Mouse (Mus musculus) layer of hippocampus, adult 2 months (tissue): ENCODE measurements around the gene Nppa. TPM values are rescaled to one million over a fixed set of nuclear protein-coding genes. Genes with fewer than 3 reads are reported as not detected.

Experiments used
- DNase-seq, 2 experiments: peaks; one replicate each; pipeline ENCODE4 v3.0.0; 2022; ENCODE audit warnings: low spot score in 2 of 2
- H3K27ac ChIP-seq: fragments of 200-600 bp; 2 replicates; pipeline ENCODE4 v1.8.1; 2022
- H3K4me3 ChIP-seq: fragments of 200-600 bp; 2 replicates; pipeline ENCODE4 v1.8.1; 2022; ENCODE audit warnings: mild to moderate bottlenecking
- CTCF ChIP-seq: fragments of 200-600 bp; conservative IDR thresholded peaks from 2 replicates; pipeline ENCODE4 v1.8.1; 2022; ENCODE audit warnings: antibody characterized with exemption, mild to moderate bottlenecking, moderate library complexity
- total RNA-seq, 2 experiments: library from RNA; stranded (reverse); gene quantifications; 2 replicates each; pipeline ENCODE4 v1.2.3; 2021

The Nppa gene
- total RNA-seq, 2 experiments from 2014 or later, result not detected

DNA sequence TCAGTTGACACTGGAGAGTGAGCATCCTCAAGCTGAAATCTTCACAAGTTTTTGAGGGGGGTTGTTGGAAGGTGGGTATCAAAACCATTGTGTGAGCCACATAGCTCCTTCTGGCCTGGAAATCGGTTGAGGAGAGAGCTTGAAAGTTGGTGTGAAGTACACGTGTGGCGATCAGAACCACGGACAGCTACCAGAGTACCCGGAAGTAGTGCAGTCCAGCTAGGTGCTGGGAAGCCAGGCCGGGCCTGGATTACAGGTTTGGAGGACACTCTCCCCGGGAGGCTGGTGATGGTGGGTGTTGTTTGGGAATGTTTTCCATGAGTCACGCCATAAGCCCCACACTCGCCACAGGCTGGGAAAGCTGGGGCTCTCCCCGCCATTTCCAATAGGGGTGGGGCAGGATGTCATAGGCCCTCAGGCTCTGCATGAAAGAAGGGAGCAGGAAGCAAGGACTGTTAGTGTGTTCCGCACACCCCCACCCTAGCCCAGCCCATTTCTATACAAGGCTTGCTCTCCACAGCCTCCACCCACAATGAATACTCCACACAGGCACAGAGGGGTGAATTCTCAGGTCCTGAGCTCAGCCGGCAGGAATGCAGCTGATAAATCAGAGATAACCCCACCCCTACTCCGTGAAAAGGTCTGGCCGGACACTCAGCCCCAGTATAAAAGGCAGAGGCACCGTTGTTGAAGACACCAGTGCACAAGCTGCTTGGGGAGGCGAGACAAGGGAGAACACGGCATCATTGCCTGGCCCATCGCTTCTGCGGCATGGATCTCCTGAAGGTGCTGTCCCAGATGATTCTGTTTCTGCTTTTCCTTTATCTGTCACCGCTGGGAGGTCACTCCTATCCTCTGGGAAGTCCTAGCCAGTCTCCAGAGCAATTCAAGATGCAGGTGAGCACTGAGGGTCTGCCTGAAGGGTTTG lies 15.1 kb upstream of the Nppa start, which contains the start of gene Nppb:
TSS of gene Nppb (plus strand) at position 584 of the 928 bp plus-strand sequence.
- no peak for DNase-seq
- Histone ChIP-seq H3K4me3 (no peak within 1 kb of the TSS), H3K27ac (no peak within 1 kb of the TSS)
- no peak for TF ChIP-seq CTCF

DNA sequence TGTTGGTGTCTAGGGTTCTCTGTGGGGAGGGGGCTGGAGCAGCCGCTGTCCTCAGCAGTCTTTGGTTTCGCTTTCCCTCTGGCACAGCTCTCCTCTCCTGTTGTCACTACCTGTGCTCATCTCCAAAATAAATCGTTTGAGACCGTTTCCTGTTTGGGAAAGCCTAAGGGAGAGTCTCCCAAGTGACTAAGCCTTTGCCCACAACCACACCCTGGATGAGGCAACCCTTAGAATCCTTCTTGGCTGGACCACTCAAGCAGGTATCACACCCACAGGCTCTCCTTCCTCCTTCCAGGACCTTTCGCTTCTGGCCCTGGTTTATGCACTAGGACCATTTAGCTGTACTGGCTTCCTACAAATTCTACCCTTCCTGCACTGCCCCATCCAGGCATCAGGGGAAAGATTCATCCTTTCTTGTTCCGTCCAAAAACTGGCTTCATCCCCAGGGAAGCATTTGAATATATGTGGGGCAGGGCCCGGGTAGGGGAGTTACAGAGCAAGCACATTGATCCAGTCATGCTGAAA lies 6.9 kb upstream of the Nppa start:
- no peak for TF ChIP-seq CTCF
- Histone ChIP-seq H3K27ac (no peak overlapping the region), H3K4me3 (no peak overlapping the region)
- DNase-seq, result no peak

DNA sequence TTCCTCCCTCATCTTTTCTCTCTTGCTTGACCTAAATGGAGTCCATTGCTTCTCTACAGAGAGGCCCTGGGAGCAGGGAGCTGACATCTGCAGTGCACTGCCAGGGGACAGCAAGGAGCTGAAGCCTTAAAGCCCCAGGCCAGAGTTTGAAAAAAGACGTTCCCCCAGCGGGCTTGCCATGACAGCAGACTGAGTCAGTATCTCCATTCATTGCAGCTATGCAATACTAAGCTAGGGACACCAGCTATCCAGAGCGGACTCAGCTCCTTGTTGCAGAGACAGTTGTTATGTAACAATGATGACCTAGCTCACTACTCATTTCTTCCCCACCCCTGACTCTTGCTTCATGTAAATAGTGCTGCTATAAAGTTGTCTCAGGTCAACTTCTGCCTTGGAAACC lies 5.2 kb upstream of the Nppa start:
- no peak overlapping the region for H3K4me3 ChIP-seq
- TF ChIP-seq CTCF, result no peak
- DNase-seq, result no peak
- H3K27ac ChIP-seq, result no peak overlapping the region

DNA sequence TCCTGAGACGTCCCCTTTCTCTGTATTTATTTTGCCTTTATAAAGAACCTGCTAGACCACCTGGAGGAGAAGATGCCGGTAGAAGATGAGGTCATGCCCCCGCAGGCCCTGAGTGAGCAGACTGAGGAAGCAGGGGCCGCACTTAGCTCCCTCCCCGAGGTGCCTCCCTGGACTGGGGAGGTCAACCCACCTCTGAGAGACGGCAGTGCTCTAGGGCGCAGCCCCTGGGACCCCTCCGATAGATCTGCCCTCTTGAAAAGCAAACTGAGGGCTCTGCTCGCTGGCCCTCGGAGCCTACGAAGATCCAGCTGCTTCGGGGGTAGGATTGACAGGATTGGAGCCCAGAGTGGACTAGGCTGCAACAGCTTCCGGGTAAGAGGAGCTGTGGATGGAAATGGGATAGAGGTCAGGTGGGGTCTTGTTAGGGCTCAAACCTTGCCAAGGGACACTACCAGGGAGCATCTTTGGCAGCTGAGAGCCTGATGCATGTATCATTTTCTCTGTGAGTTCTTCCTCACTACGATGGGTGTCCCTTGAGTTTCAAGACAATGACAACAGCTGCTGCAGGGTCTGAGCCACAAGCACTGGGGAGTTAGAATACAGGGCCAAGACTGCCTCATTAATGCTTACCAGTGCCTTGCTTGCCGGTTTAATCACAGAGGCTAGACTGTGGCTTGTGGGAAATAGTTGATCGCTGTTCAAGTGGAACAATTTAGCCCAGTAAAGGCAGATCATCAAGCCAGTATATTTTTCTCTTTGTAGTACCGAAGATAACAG lies 679 bp downstream of the Nppa start:
- TF ChIP-seq CTCF, result no peak
- no peak for DNase-seq
- H3K27ac ChIP-seq, result no peak overlapping the region

DNA sequence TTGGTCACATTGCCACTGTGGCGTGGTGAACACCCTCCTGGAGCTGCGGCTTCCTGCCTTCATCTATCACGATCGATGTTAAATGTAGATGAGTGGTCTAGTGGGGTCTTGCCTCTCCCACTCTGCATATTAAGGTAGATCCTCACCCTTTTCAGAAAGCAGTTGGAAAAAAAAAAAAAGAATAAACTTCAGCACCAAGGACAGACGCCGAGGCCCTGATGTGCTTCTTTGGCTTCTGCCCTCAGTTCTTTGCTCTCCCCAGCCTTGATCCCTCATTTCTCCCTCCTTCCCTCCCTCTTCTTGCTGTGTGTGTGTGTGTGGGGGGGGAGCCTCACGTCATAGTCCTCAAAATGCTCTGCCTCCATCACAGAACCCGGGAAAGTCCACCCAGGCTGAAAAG lies 1.3 kb downstream of the Nppa start:
- Histone ChIP-seq H3K4me3 (no peak overlapping the region), H3K27ac (no peak overlapping the region)
- 0 out of 2 replicates have a peak, but pooled peaks have one; percentile 0 for TF ChIP-seq CTCF
- DNase-seq, result no peak

More for the DNA sequence above, 679 bp downstream of the Nppa start:
- no peak overlapping the region for H3K4me3 ChIP-seq

DNA sequence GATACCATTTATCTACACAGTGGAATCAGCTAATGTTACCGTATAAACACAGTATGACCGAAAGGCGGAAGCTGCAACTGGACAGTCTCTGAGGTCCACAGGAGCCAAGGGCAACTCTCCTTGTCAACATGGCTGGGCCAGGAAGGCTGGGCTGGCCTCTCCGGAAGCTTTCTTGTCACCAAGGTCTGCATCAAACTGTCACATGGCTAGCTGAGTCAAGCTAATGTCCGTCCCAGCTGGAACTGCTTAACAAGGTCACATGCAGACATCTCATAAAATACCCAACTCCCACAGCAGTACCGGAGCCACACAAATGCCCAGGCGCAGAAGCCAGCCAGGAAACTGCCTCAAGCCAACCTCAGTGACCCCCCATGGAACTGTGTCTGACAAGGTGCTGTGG lies 3.8 kb downstream of the Nppa start:
- no peak for DNase-seq
- no peak overlapping the region for H3K4me3 ChIP-seq
- no peak for TF ChIP-seq CTCF

DNA sequence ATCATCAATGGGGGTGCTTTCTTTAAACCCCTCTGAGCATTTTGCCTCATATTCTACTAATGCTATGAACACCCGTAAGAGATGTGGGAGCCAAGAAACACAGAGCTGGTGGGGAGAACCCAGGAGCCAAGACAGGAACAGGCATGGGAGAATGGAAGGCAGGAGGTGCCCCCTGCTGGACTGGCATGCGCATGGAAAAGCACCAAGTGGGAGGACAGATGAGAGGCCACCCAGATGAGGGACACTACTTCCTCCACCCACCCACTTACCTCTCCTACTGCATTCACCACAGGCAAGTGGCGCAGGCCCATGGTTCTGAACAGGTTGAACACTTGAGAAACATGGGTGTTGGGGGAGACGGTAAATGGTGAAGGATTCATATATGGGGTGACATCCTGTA lies 7.9 kb downstream of the Nppa start:
- Histone ChIP-seq H3K4me3 (no peak overlapping the region), H3K27ac (no peak overlapping the region)
- peak; percentile 86 for TF ChIP-seq CTCF
- DNase-seq, result peak; percentile 63 to 75

More for the DNA sequence above, 3.8 kb downstream of the Nppa start:
- H3K27ac ChIP-seq, result no peak overlapping the region

DNA sequence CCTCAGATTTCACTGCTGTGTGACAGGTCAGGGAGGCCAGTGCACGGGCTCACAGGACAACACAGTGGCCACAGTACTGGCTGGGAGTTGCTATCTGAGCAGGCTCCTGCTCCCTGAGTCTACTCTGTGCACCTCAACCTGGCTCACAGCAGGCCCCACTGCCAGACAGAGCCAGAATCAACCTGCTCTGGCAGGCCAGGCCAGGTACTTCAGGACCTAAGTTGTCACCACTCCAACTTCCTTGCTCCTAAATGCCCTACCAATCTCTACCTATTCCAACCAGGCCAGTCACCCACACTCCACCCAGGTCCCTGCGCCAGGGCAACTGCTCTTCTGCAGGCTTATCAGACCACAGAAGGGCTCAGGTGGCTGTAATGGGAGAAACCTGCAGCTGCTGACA lies 9.1 kb downstream of the Nppa start:
- no peak overlapping the region for H3K4me3 ChIP-seq
- TF ChIP-seq CTCF, result no peak
- H3K27ac ChIP-seq, result no peak overlapping the region
- no peak for DNase-seq

DNA sequence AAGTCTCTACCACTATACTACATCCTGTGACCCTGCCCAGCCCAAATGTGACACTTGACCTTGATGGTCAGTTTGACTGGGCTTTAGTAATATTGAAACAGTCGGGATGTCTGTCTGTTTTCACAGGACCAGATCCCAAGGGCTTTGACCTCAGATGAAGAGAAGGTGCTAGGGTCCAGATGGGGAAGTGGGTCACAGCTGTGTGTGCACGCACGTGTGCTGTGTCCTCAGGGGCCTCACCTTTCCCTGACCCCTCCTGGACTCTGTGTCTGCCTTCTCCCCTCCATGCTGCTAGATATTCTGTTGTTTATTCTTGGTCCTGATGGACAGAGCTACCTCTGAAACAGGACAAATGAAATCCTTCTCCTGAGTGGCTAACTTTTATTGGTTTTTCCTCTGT lies 10.8 kb downstream of the Nppa start:
- Histone ChIP-seq H3K4me3 (no peak overlapping the region), H3K27ac (no peak overlapping the region)
- TF ChIP-seq CTCF, result no peak
- DNase-seq, result no peak

DNA sequence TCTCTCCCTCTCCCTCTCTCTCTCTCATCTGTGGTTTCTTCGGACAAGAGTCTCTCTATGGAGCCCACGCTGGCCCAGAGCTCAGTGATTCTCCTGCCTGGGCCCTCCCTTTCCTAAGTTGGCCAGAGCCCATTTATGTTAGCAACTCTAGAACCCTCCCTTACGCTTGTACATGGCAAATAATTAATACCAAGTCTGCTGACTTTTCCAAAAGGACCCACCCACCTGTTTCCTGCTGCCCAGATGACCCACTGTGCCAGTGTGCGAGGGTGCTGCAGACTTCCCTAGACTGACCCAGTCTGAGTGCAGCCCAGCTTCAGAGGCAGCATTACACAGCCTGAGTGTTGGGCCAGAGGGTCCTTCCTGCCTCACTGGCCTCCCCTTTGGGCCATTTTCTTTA lies 11.7 kb downstream of the Nppa start:
- DNase-seq, result no peak
- Histone ChIP-seq H3K27ac (no peak overlapping the region), H3K4me3 (no peak overlapping the region)
- TF ChIP-seq CTCF, result no peak

DNA sequence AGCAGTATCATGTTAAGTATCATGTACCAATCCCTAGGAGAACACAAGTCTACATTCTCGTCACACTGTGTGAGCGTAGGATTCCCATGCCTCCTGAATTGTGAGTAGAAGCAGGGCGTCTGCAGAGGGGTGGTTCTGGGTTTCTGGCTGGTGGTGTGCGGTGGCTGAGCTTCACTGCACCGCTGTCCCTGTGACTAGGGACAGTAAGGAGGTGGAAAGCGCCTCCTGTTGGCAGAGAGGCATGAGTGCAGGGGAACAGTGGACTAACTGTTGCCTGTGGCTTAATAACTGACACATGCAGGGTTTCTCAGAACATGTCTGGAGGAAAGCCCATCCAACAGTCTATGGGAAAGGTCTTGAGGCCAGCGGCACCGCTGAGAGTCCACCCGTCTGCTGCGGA lies 14.9 kb downstream of the Nppa start:
- H3K27ac ChIP-seq, result no peak overlapping the region
- H3K4me3 ChIP-seq, result no peak overlapping the region
- peak; percentile 72 for TF ChIP-seq CTCF
- DNase-seq, result no peak

DNA sequence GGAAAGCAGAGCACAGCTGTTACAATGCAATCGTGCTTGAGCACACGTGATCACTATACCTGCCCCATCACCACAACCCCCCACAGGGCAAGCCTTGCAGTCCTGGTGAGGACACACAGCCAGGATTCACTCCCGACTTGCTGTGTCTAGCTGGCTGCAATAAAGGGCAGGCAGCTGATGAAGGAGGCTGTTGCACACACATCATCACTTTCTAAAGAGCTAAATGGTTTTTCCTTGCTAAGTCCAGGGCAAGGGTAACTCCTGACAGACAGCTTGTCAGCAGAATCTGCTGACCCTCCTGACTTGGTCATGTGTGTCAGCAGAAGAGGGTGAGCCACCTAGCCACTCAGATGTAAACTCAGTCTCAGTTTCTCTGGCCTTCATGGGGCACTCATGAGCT lies 16.5 kb downstream of the Nppa start:
- DNase-seq, result no peak
- TF ChIP-seq CTCF, result no peak
- Histone ChIP-seq H3K4me3 (no peak overlapping the region), H3K27ac (no peak overlapping the region)

DNA sequence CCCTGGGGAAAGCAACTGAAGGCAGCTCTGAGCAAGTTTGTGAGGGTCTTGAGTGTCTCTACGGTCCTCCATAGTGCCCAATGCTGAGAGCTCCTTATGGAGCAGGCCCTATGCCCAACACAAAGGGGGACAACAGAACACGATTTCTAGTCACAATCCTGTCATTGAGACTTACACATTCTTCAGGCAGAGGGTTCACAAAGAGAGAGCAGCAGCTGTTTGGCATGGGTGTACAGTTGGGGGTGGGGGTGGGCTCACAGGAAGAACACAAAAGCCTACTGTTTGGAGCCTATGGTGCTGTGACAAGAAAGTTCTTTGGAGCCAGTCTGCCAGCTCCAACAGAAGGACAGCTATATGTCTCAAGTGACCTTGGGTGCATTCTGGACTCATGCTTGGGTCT lies 17.9 kb downstream of the Nppa start:
- peak overlapping the region; percentile 65 for H3K27ac ChIP-seq
- no peak for DNase-seq
- H3K4me3 ChIP-seq, result no peak overlapping the region
- TF ChIP-seq CTCF, result no peak

DNA sequence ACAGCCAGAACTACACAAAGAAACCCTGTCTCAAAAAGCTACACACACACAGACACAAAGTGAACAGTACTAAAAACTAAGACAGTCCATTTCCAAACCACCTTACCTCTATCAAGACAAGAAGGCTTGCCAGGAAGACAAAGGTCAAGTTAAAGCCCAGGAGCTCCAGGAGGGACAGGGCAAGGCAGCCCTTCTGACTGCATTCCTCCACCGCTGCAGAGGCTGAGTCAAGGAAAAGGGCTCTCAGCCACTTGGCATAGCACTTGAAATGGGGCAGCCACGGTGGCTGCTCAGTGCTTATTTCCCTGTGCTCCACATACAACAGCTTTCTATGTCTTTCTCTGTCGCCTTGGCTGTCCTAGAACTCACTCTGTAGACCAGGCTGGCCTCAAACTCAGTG lies 23.5 kb downstream of the Nppa start:
- Histone ChIP-seq H3K4me3 (no peak overlapping the region), H3K27ac (no peak overlapping the region)
- no peak for DNase-seq
- no peak for TF ChIP-seq CTCF
